Comparison of ENCODE assay signal across 8 mouse cellular contexts in genomic region chr13:3037010-3037409, GRCm38 (mm10).
A peak's percentile ranks its signal among the peaks of the same experiment; 100 is the strongest.
DNase-seq lines count a peak whose midpoint lies in the region; ATAC-seq and TF ChIP-seq lines count a peak whose summit lies in the region.
"Not testable (repeated sequence)": the region's sequence is repeated elsewhere in the genome, so short reads cannot be mapped to it uniquely, and the experiment has no call there.

No protein-coding gene starts in this region.

- not testable (repeated sequence) for TF ChIP-seq CTCF in MEL (IDR thresholded peaks at IDR 0.05 in 2 of 3, conservative IDR thresholded peaks at IDR 0.05 in 1 of 3; ENCODE audit: control insufficient read depth in 1 of 3, insufficient read depth in 1 of 3, low read depth in 2 of 3, low read length in 3 of 3, poor library complexity in 1 of 3, severe bottlenecking in 1 of 3); kidney, adult 2 months (conservative IDR thresholded peaks at IDR 0.05; ENCODE audit: insufficient read depth, insufficient read length, low read depth, low read length); midbrain, postnatal 0 days (IDR thresholded peaks at IDR 0.05)

- 34% methylated on average over 1 of the region's 1 CpGs for WGBS in kidney, adult 2 months
- WGBS in limb, embryonic 15.5 days: 18% methylated on average over 1 of the region's 1 CpGs
- 20% methylated on average over 1 of the region's 1 CpGs for WGBS in midbrain, postnatal 0 days

- TF ChIP-seq POLR2A in MEL (IDR thresholded peaks at IDR 0.05; ENCODE audit: control insufficient read depth in 1 of 2, insufficient read depth in 1 of 2, low read depth in 1 of 2, low read length in 2 of 2, poor library complexity in 1 of 2); kidney, adult 2 months (IDR thresholded peaks at IDR 0.05; ENCODE audit: low read depth, low read length): not testable (repeated sequence)

- TF ChIP-seq EP300 in MEL (IDR thresholded peaks at IDR 0.05; ENCODE audit: low read depth in 1 of 2, low read length in 2 of 2): not testable (repeated sequence)

- TF ChIP-seq RAD21 in MEL (IDR thresholded peaks at IDR 0.05; ENCODE audit: low read depth, low read length): not testable (repeated sequence)

- H3K27me3 ChIP-seq in MEL (ENCODE audit: control insufficient read depth in 1 of 2, insufficient read depth in 2 of 2, low read length in 2 of 2); kidney, adult 2 months (replicated peaks; ENCODE audit: control insufficient read depth, insufficient read depth, low read length); limb, embryonic 15.5 days; midbrain, postnatal 0 days (ENCODE audit: insufficient read depth, low read length); splenic B cell, adult 2 months (ENCODE audit: control insufficient read depth, insufficient read depth, low read length, poor library complexity, severe bottlenecking): not testable (repeated sequence)

- not testable (repeated sequence) for H3K4me2 ChIP-seq in limb, embryonic 15.5 days; midbrain, postnatal 0 days (ENCODE audit: low read depth, low read length, poor library complexity, severe bottlenecking)

- ATAC-seq in limb, embryonic 15.5 days (ENCODE audit: insufficient number of reproducible peaks, low FRiP score, low TSS enrichment, low read depth): 0 out of 2 replicates have a peak, but pooled peaks have one; percentile 24
- peak; percentile 31; the same call in 1 of the 2 replicates for ATAC-seq in midbrain, postnatal 0 days (ENCODE audit: low FRiP score)

- H3K36me3 ChIP-seq in MEL (ENCODE audit: control insufficient read depth in 1 of 2, insufficient read depth in 2 of 2, low read length in 2 of 2); kidney, adult 2 months (ENCODE audit: control insufficient read depth, insufficient read depth, low read length); limb, embryonic 15.5 days; midbrain, postnatal 0 days (ENCODE audit: insufficient read depth, low read length); splenic B cell, adult 2 months (ENCODE audit: control insufficient read depth, insufficient read depth, low read length, poor library complexity, severe bottlenecking): not testable (repeated sequence)

- not testable (repeated sequence) for H3K79me2 ChIP-seq in MEL (ENCODE audit: control insufficient read depth, insufficient read depth, low read length, poor library complexity)

- not testable (repeated sequence) for H3K27ac ChIP-seq in MEL (ENCODE audit: control insufficient read depth, low read depth, low read length); kidney, adult 2 months (ENCODE audit: insufficient read depth, low read depth, low read length); limb, embryonic 15.5 days; midbrain, postnatal 0 days (ENCODE audit: low read depth, low read length)

- H3K9ac ChIP-seq in MEL (ENCODE audit: control insufficient read depth, low read depth, low read length, poor library complexity, severe bottlenecking); limb, embryonic 15.5 days; midbrain, postnatal 0 days (replicated peaks; ENCODE audit: low read length, poor library complexity, severe bottlenecking): not testable (repeated sequence)

- H3K4me3 ChIP-seq in MEL (ENCODE audit: control insufficient read depth in 1 of 2, insufficient read depth in 1 of 2, low read depth in 2 of 2, low read length in 2 of 2); kidney, adult 2 months (ENCODE audit: insufficient read depth, low read depth, low read length); limb, embryonic 15.5 days; midbrain, postnatal 0 days (ENCODE audit: low read depth, low read length): not testable (repeated sequence)

- peak; percentile 11 for DNase-seq in MEL (ENCODE audit: low read depth, low spot score)
- peak; percentile 19 for DNase-seq in cerebellum, adult 9-10 months
- DNase-seq in heart, adult 9 months (ENCODE audit: low spot score in 2 of 2): peak; percentile 1 to 6
- peak; percentile 19 for DNase-seq in kidney, adult 2 months
- DNase-seq in midbrain, postnatal 0 days (ENCODE audit: low spot score): not testable (repeated sequence)
- peak; percentile 3 for DNase-seq in splenic B cell, adult 2 months (ENCODE audit: low read depth, low spot score)
- DNase-seq in urinary bladder, postnatal 36 days (ENCODE audit: low spot score in 2 of 2): peak; percentile 1 to 2

- not testable (repeated sequence) for H3K4me1 ChIP-seq in MEL (ENCODE audit: control insufficient read depth in 1 of 2, insufficient read depth in 2 of 2, low read length in 2 of 2); kidney, adult 2 months (ENCODE audit: control insufficient read depth, insufficient read depth, low read length); limb, embryonic 15.5 days; midbrain, postnatal 0 days (ENCODE audit: insufficient read depth, low read length)

- not testable (repeated sequence) for H3K9me3 ChIP-seq in MEL (replicated peaks; ENCODE audit: insufficient read depth, low read length); limb, embryonic 15.5 days; midbrain, postnatal 0 days (ENCODE audit: low read length)
